ENCODE assay signal across 7 mouse cellular contexts in genomic region chr7:113242688-113243087, GRCm38 (mm10). TPM values are rescaled to one million over a fixed set of nuclear protein-coding genes. Genes with fewer than 3 reads are reported as not detected.
DNase-seq lines count a peak whose midpoint lies in the region; ATAC-seq and TF ChIP-seq lines count a peak whose summit lies in the region.

No protein-coding gene starts in this region.

- DNase-seq in ovary, postnatal 36 days (ENCODE audit: low spot score) = peak; percentile 32
- no peak for DNase-seq in ovary, postnatal 14 days (ENCODE audit: low spot score)
- DNase-seq in brain, embryonic 14.5 days (ENCODE audit: low read depth) = peak; percentile 59
- peak; percentile 71 for DNase-seq in gastrocnemius, postnatal 14 days
- peak; percentile 53 for DNase-seq in lung, postnatal 0 days (ENCODE audit: low spot score)
- no peak for DNase-seq in embryonic facial prominence, embryonic 10.5 days (ENCODE audit: low spot score)
- no peak for DNase-seq in thymus, postnatal 4 days

- no peak for TF ChIP-seq EP300 in lung, postnatal 0 days (IDR thresholded peaks at IDR 0.05)

- peak overlapping the region; percentile 57; the same call in 1 of the 2 replicates for H3K27ac ChIP-seq in lung, postnatal 0 days (ENCODE audit: low read length)
- H3K27ac ChIP-seq in embryonic facial prominence, embryonic 10.5 days (replicated peaks) = no peak overlapping the region

- H3K9me3 ChIP-seq in lung, postnatal 0 days (ENCODE audit: low read length) = no peaks in the 10 kb centered on the region
- H3K9me3 ChIP-seq in embryonic facial prominence, embryonic 10.5 days = no peaks in the 10 kb centered on the region

- no peaks in the 10 kb centered on the region for H3K36me3 ChIP-seq in lung, postnatal 0 days (ENCODE audit: insufficient read depth, low read length)
- H3K36me3 ChIP-seq in embryonic facial prominence, embryonic 10.5 days (replicated peaks) = no peaks in the 10 kb centered on the region

- no peak overlapping the region for H3K9ac ChIP-seq in lung, postnatal 0 days (replicated peaks; ENCODE audit: low read depth)

- no peak for TF ChIP-seq POLR2A in brain, embryonic 14.5 days (IDR thresholded peaks at IDR 0.05; ENCODE audit: borderline replicate concordance, extremely low read depth, insufficient read depth, insufficient read length, poor library complexity, severe bottlenecking)

- TF ChIP-seq CTCF in brain, embryonic 14.5 days (IDR thresholded peaks at IDR 0.05; ENCODE audit: borderline replicate concordance, extremely low read depth, insufficient read depth, insufficient read length) = no peak
- no peak for TF ChIP-seq CTCF in lung, postnatal 0 days (IDR thresholded peaks at IDR 0.05)

- no peak for ATAC-seq in lung, postnatal 0 days

- no peak overlapping the region for H3K4me2 ChIP-seq in lung, postnatal 0 days (replicated peaks; ENCODE audit: low read depth, low read length)

- WGBS in lung, postnatal 0 days = 17% methylated on average over 6 of the region's 6 CpGs
- WGBS in embryonic facial prominence, embryonic 10.5 days = 89% methylated on average over 6 of the region's 6 CpGs

- peaks cover 18% of the 10 kb centered on the region; the same call in 1 of the 2 replicates for H3K4me1 ChIP-seq in lung, postnatal 0 days (ENCODE audit: insufficient read depth, low read depth, low read length)
- H3K4me1 ChIP-seq in embryonic facial prominence, embryonic 10.5 days = peaks cover 6% of the 10 kb centered on the region; the same call in 1 of the 2 replicates

- H3K4me3 ChIP-seq in lung, postnatal 0 days (ENCODE audit: low read depth, low read length) = no peak overlapping the region
- no peak overlapping the region for H3K4me3 ChIP-seq in embryonic facial prominence, embryonic 10.5 days

- H3K27me3 ChIP-seq in lung, postnatal 0 days (replicated peaks; ENCODE audit: insufficient read depth, low read length) = no peaks in the 10 kb centered on the region
- H3K27me3 ChIP-seq in embryonic facial prominence, embryonic 10.5 days (replicated peaks; ENCODE audit: low read depth, poor library complexity, severe bottlenecking) = no peaks in the 10 kb centered on the region

- intact Hi-C loops in gastrocnemius, postnatal 14 days (cut with DNase I; ENCODE audit: low total_unique reads) = no loop called here

RNA-seq across cellular contexts. Expression of gene Arntl, which starts 35.4 kb away (rescaled TPM):
- 15.1 and 16.6 TPM in 2 replicates for polyA plus RNA-seq in brain, embryonic 14.5 days (2012; rRNA removed)
- 10 to 100 TPM; 11.8 to 13.1 TPM for total RNA-seq in gastrocnemius, postnatal 14 days (2021)
- polyA plus RNA-seq in lung, postnatal 0 days (2015; fragmentation: Nextera tagmentation; extraction: Ambion mirVana) = 12.7 and 13.4 TPM in 2 replicates
- polyA plus RNA-seq in embryonic facial prominence, embryonic 10.5 days (2016; fragmentation: Nextera tagmentation; extraction: Ambion mirVana) = 8.0 and 8.5 TPM in 2 replicates

Comparison
In these comparisons a context has a peak if more than half of its experiments do, and no peak if none do; other contexts are left out.
1. DNase-seq: peak in ovary, postnatal 36 days (single experiment), brain, embryonic 14.5 days (single experiment), gastrocnemius, postnatal 14 days (single experiment) and lung, postnatal 0 days (single experiment); none in ovary, postnatal 14 days (single experiment), embryonic facial prominence, embryonic 10.5 days (single experiment) and thymus, postnatal 4 days (single experiment).